Mouse (Mus musculus) G1E (cell line): ENCODE measurements around the gene Whrn. TPM values are rescaled to one million over a fixed set of nuclear protein-coding genes. Genes with fewer than 3 reads are reported as not detected.

Experiments
- ATAC-seq: 2 replicates; pipeline ENCODE4 v1.8.0; 2016; ENCODE audit warnings: mild to moderate bottlenecking; ENCODE audit not compliant: insufficient number of reproducible peaks, poor library complexity, low FRiP score, severe bottlenecking; ENCODE audit errors: extremely low read depth
- DNase-seq: peaks from one replicate; pipeline ENCODE4 v3.0.0; 2012; ENCODE audit warnings: low spot score
- H3K27me3 ChIP-seq: 2 replicates; pipeline ENCODE4 v1.6.1; 2012; ENCODE audit warnings: mild to moderate bottlenecking, low read length, inconsistent platforms; ENCODE audit not compliant: insufficient read depth
- H3K36me3 ChIP-seq: replicated peaks from 2 replicates; pipeline ENCODE3; 2012; ENCODE audit warnings: mild to moderate bottlenecking, inconsistent platforms
- H3K4me1 ChIP-seq: 2 replicates; pipeline ENCODE4 v1.6.1; 2012; ENCODE audit warnings: low read depth, low read length, inconsistent platforms, mixed read lengths; ENCODE audit not compliant: insufficient read depth
- H3K4me3 ChIP-seq: 2 replicates; pipeline ENCODE4 v1.5.1; 2012; ENCODE audit warnings: low read depth, mild to moderate bottlenecking, inconsistent platforms, low read length, moderate library complexity, mixed read lengths
- H3K9me3 ChIP-seq: replicated peaks from 2 replicates; pipeline ENCODE4 v1.6.1; 2012; ENCODE audit warnings: inconsistent platforms
- CTCF ChIP-seq: IDR thresholded peaks from 2 replicates; pipeline ENCODE4 v1.5.1; 2012; ENCODE audit warnings: low read depth, low read length, inconsistent platforms, mixed read lengths
- GATA1 ChIP-seq: IDR thresholded peaks from 2 replicates; pipeline ENCODE4 v1.6.1; 2012; ENCODE audit warnings: borderline replicate concordance, low read length, inconsistent platforms, mixed read lengths
- GATA2 ChIP-seq: IDR thresholded peaks from 2 replicates; pipeline ENCODE4 v1.6.1; 2012; ENCODE audit warnings: low read depth, low read length, inconsistent platforms, borderline replicate concordance
- POLR2AphosphoS5 ChIP-seq: IDR thresholded peaks from 2 replicates; pipeline ENCODE4 v1.6.1; 2012; ENCODE audit warnings: low read depth, low read length, inconsistent platforms; ENCODE audit not compliant: insufficient replicate concordance
- TAL1 ChIP-seq: conservative IDR thresholded peaks from 2 replicates; pipeline ENCODE4 v1.6.1; 2012; ENCODE audit warnings: low read depth, low read length, inconsistent platforms, mixed read lengths
- polyA plus RNA-seq: library from polyadenylated mRNA; stranded (reverse); fragments of >175 nt; gene quantifications from 2 replicates; pipeline ENCODE4 v1.2.3, GENCODE M21; 2012
- total RNA-seq, 2 experiments: library from RNA; stranded (forward) in 1 of 2; stranded (reverse) in 1 of 2; fragments of 200-1000 nt in 1 of 2; fragments of >200 nt in 1 of 2; fragmentation: Nextera tagmentation in 1 of 2; gene quantifications; 2 replicates each; pipeline ENCODE4 v1.2.3; 2014 to 2017

Whrn gene
- total and polyA plus RNA-seq, 3 experiments, result 0.38 TPM; not detected in 2

GRCm38 (mm10) chr4:63450551-63450950, 45.2 kb downstream of the Whrn start:
- no peak for TF ChIP-seq TAL1
- no peak for TF ChIP-seq CTCF
- TF ChIP-seq GATA1, result no peak
- no peak for TF ChIP-seq POLR2AphosphoS5
- TF ChIP-seq GATA2, result no peak
- Histone ChIP-seq H3K27me3 (no peaks in the 10 kb centered on the region), H3K9me3 (peaks cover 68% of the 10 kb centered on the region), H3K36me3 (no peaks in the 10 kb centered on the region), H3K4me1 (no peaks in the 10 kb centered on the region), H3K4me3 (no peak overlapping the region)
- ATAC-seq, result no peak
- no peak for DNase-seq

- no peaks in the 10 kb centered on the region for H3K36me3 ChIP-seq
- peaks cover 68% of the 10 kb centered on the region for H3K9me3 ChIP-seq
- no peak overlapping the region for H3K4me3 ChIP-seq
- TF ChIP-seq GATA1, result no peak
- TF ChIP-seq TAL1, result no peak
- no peak for TF ChIP-seq CTCF
- no peak for TF ChIP-seq GATA2
- TF ChIP-seq POLR2AphosphoS5, result no peak
- no peaks in the 10 kb centered on the region for H3K27me3 ChIP-seq
- DNase-seq (no peak), ATAC-seq (no peak)
- no peaks in the 10 kb centered on the region for H3K4me1 ChIP-seq
These were observed 51.3 kb downstream of the Whrn start for GRCm38 (mm10) chr4:63444362-63445066.

GRCm38 (mm10) chr4:63443101-63443500, 52.7 kb downstream of the Whrn start:
- H3K4me3 ChIP-seq, result no peak overlapping the region
- ATAC-seq (no peak), DNase-seq (no peak)
- no peaks in the 10 kb centered on the region for H3K4me1 ChIP-seq
- H3K27me3 ChIP-seq, result no peaks in the 10 kb centered on the region
- no peaks in the 10 kb centered on the region for H3K36me3 ChIP-seq
- TF ChIP-seq CTCF (no peak), GATA2 (no peak), POLR2AphosphoS5 (no peak), TAL1 (no peak), GATA1 (no peak)
- H3K9me3 ChIP-seq, result peaks cover 70% of the 10 kb centered on the region

- Histone ChIP-seq H3K27me3 (no peaks in the 10 kb centered on the region), H3K36me3 (no peaks in the 10 kb centered on the region), H3K4me3 (no peak overlapping the region), H3K9me3 (peaks cover 79% of the 10 kb centered on the region), H3K4me1 (no peaks in the 10 kb centered on the region)
- ATAC-seq (no peak), DNase-seq (no peak)
- TF ChIP-seq TAL1 (no peak), GATA1 (no peak)
These were observed 54.2 kb downstream of the Whrn start for GRCm38 (mm10) chr4:63441616-63442015.

GRCm38 (mm10) chr4:63440262-63440661, 55.5 kb downstream of the Whrn start:
- TF ChIP-seq TAL1 (no peak), GATA1 (no peak), GATA2 (no peak), POLR2AphosphoS5 (no peak), CTCF (no peak)
- peaks cover 81% of the 10 kb centered on the region for H3K9me3 ChIP-seq
- no peaks in the 10 kb centered on the region for H3K36me3 ChIP-seq
- no peak for DNase-seq
- no peak overlapping the region for H3K4me3 ChIP-seq
- no peak for ATAC-seq
- no peaks in the 10 kb centered on the region for H3K4me1 ChIP-seq
- H3K27me3 ChIP-seq, result no peaks in the 10 kb centered on the region

- TF ChIP-seq GATA1, result no peak
- no peak for TF ChIP-seq GATA2
- no peak for TF ChIP-seq CTCF
- TF ChIP-seq POLR2AphosphoS5, result no peak
- DNase-seq, result no peak
- Histone ChIP-seq H3K9me3 (peaks cover 90% of the 10 kb centered on the region), H3K4me1 (no peaks in the 10 kb centered on the region), H3K4me3 (no peak overlapping the region), H3K36me3 (no peaks in the 10 kb centered on the region), H3K27me3 (no peaks in the 10 kb centered on the region)
- ATAC-seq, result no peak
These were observed 57.8 kb downstream of the Whrn start for GRCm38 (mm10) chr4:63437968-63438367.

- ATAC-seq (no peak), DNase-seq (no peak)
- Histone ChIP-seq H3K36me3 (no peaks in the 10 kb centered on the region), H3K4me1 (no peaks in the 10 kb centered on the region), H3K9me3 (peaks cover 90% of the 10 kb centered on the region), H3K4me3 (no peak overlapping the region), H3K27me3 (no peaks in the 10 kb centered on the region)
- TF ChIP-seq POLR2AphosphoS5 (no peak), CTCF (no peak), TAL1 (no peak), GATA1 (no peak), GATA2 (no peak)
These were observed 58.5 kb downstream of the Whrn start for GRCm38 (mm10) chr4:63437119-63437815.
